In the genomic region with DNA sequence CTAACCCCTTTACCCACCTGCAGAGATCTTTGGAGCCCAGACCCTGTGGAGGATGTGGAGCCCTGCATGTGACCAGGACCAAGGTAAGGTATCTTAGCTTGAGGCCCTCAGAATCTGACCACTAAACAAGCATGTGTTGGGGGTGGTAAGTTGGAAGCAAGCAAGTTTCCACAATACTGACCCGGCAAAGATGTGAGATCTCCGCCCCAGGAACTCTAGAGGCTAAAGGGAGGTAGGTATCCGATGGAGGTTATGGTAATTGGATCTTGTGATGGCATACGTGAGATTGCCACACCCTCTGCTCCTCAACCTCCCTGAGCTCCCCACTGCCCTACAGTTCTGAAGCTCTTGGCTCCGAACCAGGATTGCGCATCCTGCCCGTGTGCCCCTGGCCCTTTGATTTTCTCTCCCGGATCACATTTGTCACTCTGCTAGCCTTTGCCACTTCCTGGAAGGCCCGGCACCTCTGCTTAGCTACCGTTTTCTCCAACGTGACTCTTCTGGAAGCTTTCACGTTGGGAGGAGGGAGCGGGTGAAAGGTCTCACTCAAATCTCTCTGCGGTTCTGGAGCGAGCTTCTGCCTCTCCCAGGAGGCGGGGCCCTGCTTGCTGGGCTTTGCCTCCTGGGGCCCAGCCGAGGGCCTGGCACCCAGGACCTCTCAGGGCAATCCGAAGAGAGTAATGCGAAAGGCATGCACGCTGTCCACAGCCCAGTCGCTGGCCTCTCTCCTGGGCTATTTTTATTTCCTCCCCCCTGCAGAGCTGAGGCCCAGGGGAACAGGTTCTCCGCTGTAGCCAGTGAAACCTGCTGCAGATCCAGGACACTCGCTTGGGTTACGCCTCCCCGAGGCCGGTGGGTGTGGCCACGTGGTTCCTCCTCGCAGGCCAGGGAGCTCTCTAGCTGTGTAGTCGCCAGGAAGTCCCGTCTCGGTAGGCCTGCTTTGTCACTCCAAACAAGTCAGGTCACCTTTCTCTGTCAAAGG, we compare ENCODE assay signal across 8 mouse cellular contexts. TPM values are rescaled to one million over a fixed set of nuclear protein-coding genes. Genes with fewer than 3 reads are reported as not detected.
A peak's percentile ranks its signal among the peaks of the same experiment; 100 is the strongest.
DNase-seq lines count a peak whose midpoint lies in the region; ATAC-seq and TF ChIP-seq lines count a peak whose summit lies in the region.

No protein-coding gene starts in this region.

- peak; percentile 30; the same call in 1 of the 2 replicates for TF ChIP-seq CTCF in intestine, postnatal 0 days (IDR thresholded peaks at IDR 0.05; ENCODE audit: low read depth)
- peak; percentile 10; the same call in 1 of the 2 replicates for TF ChIP-seq CTCF in lung, embryonic 14.5 days (IDR thresholded peaks at IDR 0.05; ENCODE audit: low read depth)

- H3K4me1 ChIP-seq in intestine, postnatal 0 days (replicated peaks; ENCODE audit: control insufficient read depth, insufficient read depth, low read length) = no peaks in the 10 kb centered on the region
- peaks cover 10% of the 10 kb centered on the region; the same call in 1 of the 2 replicates for H3K4me1 ChIP-seq in lung, embryonic 14.5 days (ENCODE audit: insufficient read depth)
- peaks cover 10% of the 10 kb centered on the region; the same call in 1 of the 2 replicates for H3K4me1 ChIP-seq in neural tube, embryonic 14.5 days (ENCODE audit: control insufficient read depth, insufficient read depth, low read length)

- whole genome bisulfite sequencing in intestine, postnatal 0 days = 4% methylated on average over 31 of the region's 31 CpGs
- 4% methylated on average over 31 of the region's 31 CpGs for WGBS in lung, embryonic 14.5 days
- 9% methylated on average over 31 of the region's 31 CpGs for WGBS in neural tube, embryonic 14.5 days

- H3K9ac ChIP-seq in intestine, postnatal 0 days (ENCODE audit: low read depth, low read length) = peak overlapping the region; percentile 8; the same call in 1 of the 2 replicates
- peak overlapping the region; percentile 36; the same call in 1 of the 2 replicates for H3K9ac ChIP-seq in lung, embryonic 14.5 days
- peak overlapping the region; percentile 37 for H3K9ac ChIP-seq in neural tube, embryonic 14.5 days (replicated peaks; ENCODE audit: low read depth, low read length)

- peak; percentile 97 for ATAC-seq in activated CD4-positive, CD25-positive, alpha-beta regulatory T cell, adult 4 months
- ATAC-seq in intestine, postnatal 0 days = peak; percentile 96
- ATAC-seq in lung, embryonic 14.5 days (ENCODE audit: insufficient read depth) = peak; percentile 94
- no peak; the same call in 1 of the 2 replicates for ATAC-seq in neural tube, embryonic 14.5 days (ENCODE audit: low read depth)

- peak overlapping the region; percentile 86 for H3K27ac ChIP-seq in intestine, postnatal 0 days (ENCODE audit: low read depth, low read length)
- H3K27ac ChIP-seq in lung, embryonic 14.5 days (ENCODE audit: low read depth) = peak overlapping the region; percentile 36; the same call in 1 of the 2 replicates
- H3K27ac ChIP-seq in neural tube, embryonic 14.5 days (ENCODE audit: low read depth, low read length) = no peak overlapping the region

- H3K36me3 ChIP-seq in intestine, postnatal 0 days (ENCODE audit: control insufficient read depth, insufficient read depth) = no peaks in the 10 kb centered on the region
- H3K36me3 ChIP-seq in lung, embryonic 14.5 days (ENCODE audit: insufficient read depth) = no peaks in the 10 kb centered on the region
- no peaks in the 10 kb centered on the region for H3K36me3 ChIP-seq in neural tube, embryonic 14.5 days (ENCODE audit: control insufficient read depth, insufficient read depth, low read length)

- H3K4me2 ChIP-seq in intestine, postnatal 0 days (replicated peaks; ENCODE audit: low read depth) = peak overlapping the region; percentile 61
- H3K4me2 ChIP-seq in lung, embryonic 14.5 days = peak overlapping the region; percentile 70
- H3K4me2 ChIP-seq in neural tube, embryonic 14.5 days (ENCODE audit: low read depth, low read length) = peak overlapping the region; percentile 40; the same call in 1 of the 2 replicates

- peak overlapping the region; percentile 19 for H3K4me3 ChIP-seq in intestine, postnatal 0 days (ENCODE audit: low read depth, low read length)
- H3K4me3 ChIP-seq in lung, embryonic 14.5 days (ENCODE audit: low read depth, low read length) = peak overlapping the region; percentile 25
- H3K4me3 ChIP-seq in neural tube, embryonic 14.5 days (ENCODE audit: low read depth, low read length) = no peak overlapping the region

- peak; percentile 89 to 93 for DNase-seq in B cell, adult 2 months
- DNase-seq in embryo, embryonic 9.5 days (ENCODE audit: extremely low spot score) = peak; percentile 81
- peak; percentile 99 for DNase-seq in heart, adult 11 months
- peak; percentile 84 for DNase-seq in lung, embryonic 14.5 days
- peak; percentile 72 for DNase-seq in thymus, postnatal 0 days (ENCODE audit: low spot score)

- no peaks in the 10 kb centered on the region for H3K9me3 ChIP-seq in intestine, postnatal 0 days (ENCODE audit: control insufficient read depth)
- H3K9me3 ChIP-seq in lung, embryonic 14.5 days (ENCODE audit: low read depth, low read length) = no peaks in the 10 kb centered on the region
- H3K9me3 ChIP-seq in neural tube, embryonic 14.5 days (ENCODE audit: control insufficient read depth, low read length) = no peaks in the 10 kb centered on the region

- H3K27me3 ChIP-seq in intestine, postnatal 0 days (replicated peaks; ENCODE audit: control insufficient read depth, insufficient read depth, low read length) = no peaks in the 10 kb centered on the region
- H3K27me3 ChIP-seq in lung, embryonic 14.5 days (ENCODE audit: insufficient read depth, low read length) = peaks cover 39% of the 10 kb centered on the region
- H3K27me3 ChIP-seq in neural tube, embryonic 14.5 days (ENCODE audit: control insufficient read depth, insufficient read depth, low read length) = no peaks in the 10 kb centered on the region

RNA-seq across cellular contexts. Expression of a gene that starts 17.0 kb away (rescaled TPM):
- 10 to 100 TPM; 23.3 to 24.1 TPM for polyA plus RNA-seq in activated CD4-positive, CD25-positive, alpha-beta regulatory T cell, adult 4 months (2017; shearing (Covaris generic))
- polyA plus RNA-seq in intestine, postnatal 0 days (2015; fragmentation: Nextera tagmentation; extraction: Ambion mirVana) = 19.6 and 22.5 TPM in 2 replicates
- 23.7 and 25.5 TPM in 2 replicates for polyA plus RNA-seq in lung, embryonic 14.5 days (2014; fragmentation: Nextera tagmentation; extraction: Ambion mirVana)
- 46.8 and 50.7 TPM in 2 replicates for polyA plus RNA-seq in neural tube, embryonic 14.5 days (2014; fragmentation: Nextera tagmentation; extraction: Ambion mirVana)
- polyA plus RNA-seq in thymus, postnatal 0 days (2015; fragmentation: Nextera tagmentation; extraction: Ambion mirVana) = 20.9 and 27.1 TPM in 2 replicates

RNA-seq across cellular contexts. Expression of a gene that starts 35.6 kb away (rescaled TPM):
- polyA plus RNA-seq in activated CD4-positive, CD25-positive, alpha-beta regulatory T cell, adult 4 months (2017; shearing (Covaris generic)) = 1 to 10 TPM in 1 of 2 experiments, under 1 TPM in 1; 0.95 to 1.6 TPM
- polyA plus RNA-seq in intestine, postnatal 0 days (2015; fragmentation: Nextera tagmentation; extraction: Ambion mirVana) = 22.0 and 22.5 TPM in 2 replicates
- polyA plus RNA-seq in lung, embryonic 14.5 days (2014; fragmentation: Nextera tagmentation; extraction: Ambion mirVana) = 23.2 and 23.9 TPM in 2 replicates
- 26.6 and 27.0 TPM in 2 replicates for polyA plus RNA-seq in neural tube, embryonic 14.5 days (2014; fragmentation: Nextera tagmentation; extraction: Ambion mirVana)
- 37.3 and 42.2 TPM in 2 replicates for polyA plus RNA-seq in thymus, postnatal 0 days (2015; fragmentation: Nextera tagmentation; extraction: Ambion mirVana)
